Mouse (Mus musculus): Measurements from ENCODE around the gene Phldb1. TPM values are rescaled to one million over a fixed set of nuclear protein-coding genes. Genes with fewer than 3 reads are reported as not detected.
"Not testable (repeated sequence)": the region's sequence is repeated elsewhere in the genome, so short reads cannot be mapped to it uniquely, and the experiment has no call there.

Gene Phldb1
- polyA plus RNA-seq, 1 experiment from 2014 or later, result 37.6 TPM

- H3K9me3 ChIP-seq (ENCODE audit: low read length), result no peaks in the 10 kb centered on the region
- no peak overlapping the region for H3K9ac ChIP-seq (replicated peaks; ENCODE audit: low read length)
- WGBS, result 71% methylated on average over 4 of the region's 4 CpGs
- no peak overlapping the region for H3K4me3 ChIP-seq (ENCODE audit: low read length)
- no peak overlapping the region for H3K27ac ChIP-seq (ENCODE audit: low read length)
- ATAC-seq (ENCODE audit: low FRiP score, low TSS enrichment), result no peak
- H3K4me1 ChIP-seq (ENCODE audit: insufficient read depth, low read length), result 0 out of 2 replicates have a peak, but pooled peaks cover 2% of the 10 kb centered on the region
- no peaks in the 10 kb centered on the region for H3K27me3 ChIP-seq (ENCODE audit: insufficient read depth, low read length)
- no peak overlapping the region for H3K4me2 ChIP-seq (replicated peaks; ENCODE audit: low read depth, low read length)
- no peaks in the 10 kb centered on the region for H3K36me3 ChIP-seq (ENCODE audit: insufficient read depth, low read length)
These were observed 87.3 kb downstream of the Phldb1 start for GRCm38 (mm10) chr9:44647656-44648055.

- H3K4me1 ChIP-seq (ENCODE audit: insufficient read depth, low read length), result 0 out of 2 replicates have a peak, but pooled peaks cover 2% of the 10 kb centered on the region
- H3K9ac ChIP-seq (replicated peaks; ENCODE audit: low read length), result no peak overlapping the region
- H3K4me2 ChIP-seq (replicated peaks; ENCODE audit: low read depth, low read length), result no peak overlapping the region
- 0 out of 2 replicates have a peak, but pooled peaks cover 2% of the 10 kb centered on the region for H3K36me3 ChIP-seq (ENCODE audit: insufficient read depth, low read length)
- no peaks in the 10 kb centered on the region for H3K9me3 ChIP-seq (ENCODE audit: low read length)
- no peak overlapping the region for H3K4me3 ChIP-seq (ENCODE audit: low read length)
- H3K27ac ChIP-seq (ENCODE audit: low read length), result no peak overlapping the region
- no peak for ATAC-seq (ENCODE audit: low FRiP score, low TSS enrichment)
- WGBS, result 91% methylated on average over 8 of the region's 8 CpGs
- no peaks in the 10 kb centered on the region for H3K27me3 ChIP-seq (ENCODE audit: insufficient read depth, low read length)
These were observed 88.0 kb downstream of the Phldb1 start for GRCm38 (mm10) chr9:44647026-44647425.

GRCm38 (mm10) chr9:44646366-44646765, 88.6 kb downstream of the Phldb1 start:
- WGBS, result 88% methylated on average over 6 of the region's 6 CpGs
- no peak overlapping the region for H3K4me2 ChIP-seq (replicated peaks; ENCODE audit: low read depth, low read length)
- H3K27me3 ChIP-seq (ENCODE audit: insufficient read depth, low read length), result no peaks in the 10 kb centered on the region
- H3K4me3 ChIP-seq (ENCODE audit: low read length), result no peak overlapping the region
- H3K9ac ChIP-seq (replicated peaks; ENCODE audit: low read length), result no peak overlapping the region
- peaks cover 6% of the 10 kb centered on the region; the same call in 1 of the 2 replicates for H3K36me3 ChIP-seq (ENCODE audit: insufficient read depth, low read length)
- 0 out of 2 replicates have a peak, but pooled peaks cover 2% of the 10 kb centered on the region for H3K4me1 ChIP-seq (ENCODE audit: insufficient read depth, low read length)
- no peak for ATAC-seq (ENCODE audit: low FRiP score, low TSS enrichment)
- no peak overlapping the region for H3K27ac ChIP-seq (ENCODE audit: low read length)
- no peaks in the 10 kb centered on the region for H3K9me3 ChIP-seq (ENCODE audit: low read length)

GRCm38 (mm10) chr9:44645924-44646323, 89.1 kb downstream of the Phldb1 start:
- Histone ChIP-seq H3K4me3 (ENCODE audit: low read length) (no peak overlapping the region), H3K4me2 (replicated peaks; ENCODE audit: low read depth, low read length) (no peak overlapping the region), H3K9ac (replicated peaks; ENCODE audit: low read length) (no peak overlapping the region), H3K27ac (ENCODE audit: low read length) (no peak overlapping the region), H3K27me3 (ENCODE audit: insufficient read depth, low read length) (no peaks in the 10 kb centered on the region), H3K36me3 (ENCODE audit: insufficient read depth, low read length) (peaks cover 7% of the 10 kb centered on the region; the same call in 1 of the 2 replicates), H3K9me3 (ENCODE audit: low read length) (no peaks in the 10 kb centered on the region), H3K4me1 (ENCODE audit: insufficient read depth, low read length) (0 out of 2 replicates have a peak, but pooled peaks cover 2% of the 10 kb centered on the region)
- ATAC-seq (ENCODE audit: low FRiP score, low TSS enrichment), result no peak
- 64% methylated on average over 15 of the region's 15 CpGs for WGBS

GRCm38 (mm10) chr9:44645481-44645880, 89.5 kb downstream of the Phldb1 start:
- ATAC-seq (ENCODE audit: low FRiP score, low TSS enrichment), result no peak

GRCm38 (mm10) chr9:44644186-44644585, 90.8 kb downstream of the Phldb1 start:
- no peak overlapping the region for H3K27ac ChIP-seq (ENCODE audit: low read length)
- no peak overlapping the region for H3K9ac ChIP-seq (replicated peaks; ENCODE audit: low read length)
- ATAC-seq (ENCODE audit: low FRiP score, low TSS enrichment), result no peak
- H3K36me3 ChIP-seq (ENCODE audit: insufficient read depth, low read length), result peaks cover 11% of the 10 kb centered on the region; the same call in 1 of the 2 replicates
- H3K4me1 ChIP-seq (ENCODE audit: insufficient read depth, low read length), result 0 out of 2 replicates have a peak, but pooled peaks cover 2% of the 10 kb centered on the region
- no peaks in the 10 kb centered on the region for H3K27me3 ChIP-seq (ENCODE audit: insufficient read depth, low read length)
- no peak overlapping the region for H3K4me2 ChIP-seq (replicated peaks; ENCODE audit: low read depth, low read length)
- no peaks in the 10 kb centered on the region for H3K9me3 ChIP-seq (ENCODE audit: low read length)
- 91% methylated on average over 2 of the region's 2 CpGs for WGBS
- no peak overlapping the region for H3K4me3 ChIP-seq (ENCODE audit: low read length)

More at GRCm38 (mm10) chr9:44645481-44645880, 89.5 kb downstream of the Phldb1 start:
- Histone ChIP-seq H3K4me1 (ENCODE audit: insufficient read depth, low read length) (0 out of 2 replicates have a peak, but pooled peaks cover 2% of the 10 kb centered on the region), H3K27ac (ENCODE audit: low read length) (no peak overlapping the region), H3K9ac (replicated peaks; ENCODE audit: low read length) (no peak overlapping the region), H3K36me3 (ENCODE audit: insufficient read depth, low read length) (peaks cover 11% of the 10 kb centered on the region; the same call in 1 of the 2 replicates), H3K9me3 (ENCODE audit: low read length) (no peaks in the 10 kb centered on the region), H3K4me2 (replicated peaks; ENCODE audit: low read depth, low read length) (no peak overlapping the region), H3K4me3 (ENCODE audit: low read length) (no peak overlapping the region), H3K27me3 (ENCODE audit: insufficient read depth, low read length) (no peaks in the 10 kb centered on the region)
- 51% methylated on average over 5 of the region's 5 CpGs for WGBS

GRCm38 (mm10) chr9:44643103-44643502, 91.9 kb downstream of the Phldb1 start:
- no peak for ATAC-seq (ENCODE audit: low FRiP score, low TSS enrichment)
- H3K4me1 ChIP-seq (ENCODE audit: insufficient read depth, low read length), result 0 out of 2 replicates have a peak, but pooled peaks cover 2% of the 10 kb centered on the region
- no peak overlapping the region for H3K27ac ChIP-seq (ENCODE audit: low read length)
- H3K4me3 ChIP-seq (ENCODE audit: low read length), result no peak overlapping the region
- 96% methylated on average over 7 of the region's 7 CpGs for WGBS
- no peak overlapping the region for H3K4me2 ChIP-seq (replicated peaks; ENCODE audit: low read depth, low read length)
- H3K9ac ChIP-seq (replicated peaks; ENCODE audit: low read length), result no peak overlapping the region
- peaks cover 19% of the 10 kb centered on the region for H3K36me3 ChIP-seq (ENCODE audit: insufficient read depth, low read length)
- no peaks in the 10 kb centered on the region for H3K27me3 ChIP-seq (ENCODE audit: insufficient read depth, low read length)
- no peaks in the 10 kb centered on the region for H3K9me3 ChIP-seq (ENCODE audit: low read length)

- Histone ChIP-seq H3K27me3 (ENCODE audit: insufficient read depth, low read length) (no peaks in the 10 kb centered on the region), H3K27ac (ENCODE audit: low read length) (no peak overlapping the region), H3K9me3 (ENCODE audit: low read length) (no peaks in the 10 kb centered on the region), H3K4me2 (replicated peaks; ENCODE audit: low read depth, low read length) (no peak overlapping the region), H3K9ac (replicated peaks; ENCODE audit: low read length) (no peak overlapping the region), H3K4me1 (ENCODE audit: insufficient read depth, low read length) (0 out of 2 replicates have a peak, but pooled peaks cover 2% of the 10 kb centered on the region), H3K36me3 (ENCODE audit: insufficient read depth, low read length) (peaks cover 32% of the 10 kb centered on the region), H3K4me3 (ENCODE audit: low read length) (no peak overlapping the region)
- ATAC-seq (ENCODE audit: low FRiP score, low TSS enrichment), result no peak
- 100% methylated on average over 2 of the region's 2 CpGs for WGBS
These were observed 93.4 kb downstream of the Phldb1 start for GRCm38 (mm10) chr9:44641616-44642015.

- WGBS, result 89% methylated on average over 3 of the region's 3 CpGs
- Histone ChIP-seq H3K4me1 (ENCODE audit: insufficient read depth, low read length) (0 out of 2 replicates have a peak, but pooled peaks cover 2% of the 10 kb centered on the region), H3K4me2 (replicated peaks; ENCODE audit: low read depth, low read length) (no peak overlapping the region), H3K4me3 (ENCODE audit: low read length) (no peak overlapping the region), H3K9ac (replicated peaks; ENCODE audit: low read length) (no peak overlapping the region), H3K27ac (ENCODE audit: low read length) (no peak overlapping the region), H3K36me3 (ENCODE audit: insufficient read depth, low read length) (peaks cover 38% of the 10 kb centered on the region), H3K9me3 (ENCODE audit: low read length) (no peaks in the 10 kb centered on the region), H3K27me3 (ENCODE audit: insufficient read depth, low read length) (no peaks in the 10 kb centered on the region)
- no peak for ATAC-seq (ENCODE audit: low FRiP score, low TSS enrichment)
These were observed 94.2 kb downstream of the Phldb1 start for GRCm38 (mm10) chr9:44640646-44641357.

- not testable (repeated sequence) for H3K9ac ChIP-seq (replicated peaks; ENCODE audit: low read length); H3K4me1 ChIP-seq (ENCODE audit: insufficient read depth, low read length); H3K27ac ChIP-seq (ENCODE audit: low read length); H3K4me2 ChIP-seq (replicated peaks; ENCODE audit: low read depth, low read length); H3K27me3 ChIP-seq (ENCODE audit: insufficient read depth, low read length); H3K4me3 ChIP-seq (ENCODE audit: low read length); H3K9me3 ChIP-seq (ENCODE audit: low read length)
- 0 out of 2 replicates have a peak, but pooled peaks have one; percentile 46 for ATAC-seq (ENCODE audit: low FRiP score, low TSS enrichment)
- H3K36me3 ChIP-seq (ENCODE audit: insufficient read depth, low read length), result peaks cover 45% of the 10 kb centered on the region
- WGBS, result 68% methylated on average over 1 of the region's 1 CpGs
These were observed 95.0 kb downstream of the Phldb1 start for GRCm38 (mm10) chr9:44640028-44640427.
